ENCODE assay signal across 19 mouse cellular contexts in the genomic region with DNA sequence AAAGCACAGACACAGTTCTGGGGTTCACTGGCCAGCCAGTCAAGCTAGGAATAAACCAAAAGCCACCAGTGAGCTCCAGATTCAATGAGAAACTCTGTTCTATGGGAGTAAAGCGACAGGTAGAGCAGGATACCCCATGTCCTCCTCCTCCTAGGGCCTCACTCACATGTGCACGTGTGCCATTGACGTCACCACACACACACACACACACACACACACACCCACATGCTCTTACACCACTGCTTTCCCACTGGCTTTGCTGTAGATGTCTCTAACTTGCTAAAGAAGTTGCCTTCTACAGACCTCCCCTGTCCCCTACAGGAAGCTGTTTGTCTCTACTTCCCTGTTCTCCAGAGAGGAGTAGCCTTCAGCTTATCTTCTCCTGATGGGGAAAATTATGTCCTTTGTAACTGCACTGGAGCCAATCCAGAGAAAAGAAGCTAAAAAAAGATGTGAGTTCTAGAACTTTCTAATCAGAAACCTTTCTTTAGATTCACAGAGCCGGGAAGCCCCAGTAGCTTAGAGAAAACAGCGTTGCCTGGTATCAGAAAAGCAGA. TPM values are rescaled to one million over a fixed set of nuclear protein-coding genes. Genes with fewer than 3 reads are reported as not detected.
DNase-seq lines count a peak whose midpoint lies in the region; ATAC-seq lines count a peak whose summit lies in the region.
"Had no signal": no experiment of that assay in that cellular context is flagged by ENCODE, and none has a peak within 500 bp of the region (broad histone marks: within the 10 kb centered on the region; RNA-seq: fewer than 3 reads in every experiment).

No protein-coding gene starts in this region.

- no peaks in the 10 kb centered on the region for H3K9me3 ChIP-seq in liver, embryonic 11.5 days (ENCODE audit: control insufficient read depth, low read length)
- no peaks in the 10 kb centered on the region for H3K9me3 ChIP-seq in liver, embryonic 12.5 days (replicated peaks)
- H3K9me3 ChIP-seq: heart, embryonic 15.5 days; limb, embryonic 15.5 days; neural tube, embryonic 15.5 days; stomach, embryonic 15.5 days had no signal

- H3K4me2 ChIP-seq in liver, embryonic 11.5 days, result no peak overlapping the region
- no peak overlapping the region for H3K4me2 ChIP-seq in liver, embryonic 12.5 days
- H3K4me2 ChIP-seq: heart, embryonic 15.5 days; limb, embryonic 15.5 days; neural tube, embryonic 15.5 days; stomach, embryonic 15.5 days had no signal

- H3K36me3 ChIP-seq in liver, embryonic 11.5 days (ENCODE audit: control insufficient read depth, insufficient read depth, low read length), result no peaks in the 10 kb centered on the region
- peaks cover 11% of the 10 kb centered on the region for H3K36me3 ChIP-seq in liver, embryonic 12.5 days
- H3K36me3 ChIP-seq: heart, embryonic 15.5 days; limb, embryonic 15.5 days; neural tube, embryonic 15.5 days; stomach, embryonic 15.5 days had no signal

- H3K9ac ChIP-seq in liver, embryonic 11.5 days (ENCODE audit: low read depth, low read length), result no peak overlapping the region
- 0 out of 2 replicates have a peak overlapping the region, but pooled peaks have one; percentile 5 for H3K9ac ChIP-seq in liver, embryonic 12.5 days
- H3K9ac ChIP-seq: heart, embryonic 15.5 days; limb, embryonic 15.5 days; neural tube, embryonic 15.5 days; stomach, embryonic 15.5 days had no signal

- no peak overlapping the region for H3K4me3 ChIP-seq in liver, embryonic 11.5 days (ENCODE audit: low read depth, low read length)
- no peak overlapping the region for H3K4me3 ChIP-seq in liver, embryonic 12.5 days
- H3K4me3 ChIP-seq: heart, embryonic 15.5 days; limb, embryonic 15.5 days; neural tube, embryonic 15.5 days; stomach, embryonic 15.5 days had no signal

- H3K4me1 ChIP-seq in liver, embryonic 11.5 days (replicated peaks; ENCODE audit: control insufficient read depth, insufficient read depth, low read length), result peaks cover 48% of the 10 kb centered on the region
- peaks cover 86% of the 10 kb centered on the region for H3K4me1 ChIP-seq in liver, embryonic 12.5 days
- H3K4me1 ChIP-seq: stomach, embryonic 15.5 days had no signal

- H3K27me3 ChIP-seq in liver, embryonic 11.5 days (replicated peaks; ENCODE audit: control insufficient read depth, insufficient read depth, low read length), result no peaks in the 10 kb centered on the region
- H3K27me3 ChIP-seq in liver, embryonic 12.5 days (replicated peaks), result no peaks in the 10 kb centered on the region
- H3K27me3 ChIP-seq: heart, embryonic 15.5 days; limb, embryonic 15.5 days; neural tube, embryonic 15.5 days; stomach, embryonic 15.5 days had no signal

- H3K27ac ChIP-seq in liver, embryonic 11.5 days (ENCODE audit: low read depth, low read length), result no peak overlapping the region
- peak overlapping the region; percentile 15; the same call in 1 of the 2 replicates for H3K27ac ChIP-seq in liver, embryonic 12.5 days
- H3K27ac ChIP-seq: heart, embryonic 15.5 days; limb, embryonic 15.5 days; macrophage; neural tube, embryonic 15.5 days; stomach, embryonic 15.5 days had no signal

- DNase-seq in liver, embryonic 11.5 days (ENCODE audit: low spot score), result peak; percentile 26
- DNase-seq in liver (no peak), NIH3T3 (ENCODE audit: low read depth) (peak; percentile 11)
- no peak for DNase-seq in adrenal gland, postnatal 10 days
- DNase-seq in adrenal gland, postnatal 36 days, result no peak
- DNase-seq in adrenal gland, adult 18-20 months (ENCODE audit: low spot score in 2 of 2), result no peak
- DNase-seq: adrenal gland, adult 8-10 months; cerebellum, adult 18-20 months; cerebellum, postnatal 25 days; kidney, adult 11 months; layer of hippocampus, postnatal 36 days; right cerebral cortex, postnatal 25 days had no signal

- WGBS in liver, embryonic 11.5 days, result 71% methylated on average over 5 of the region's 5 CpGs
- 62% methylated on average over 5 of the region's 5 CpGs for WGBS in liver, embryonic 12.5 days (ENCODE audit: insufficient replicate concordance)

- no peak; the same call in 1 of the 2 replicates for ATAC-seq in liver, embryonic 11.5 days (replicated peaks; ENCODE audit: low FRiP score)
- ATAC-seq in liver, embryonic 12.5 days, result no peak
- ATAC-seq: midbrain, embryonic 16.5 days had no signal

RNA-seq across cellular contexts. Expression of gene Ninl, which starts 37.5 kb away (rescaled TPM):
- polyA plus RNA-seq in liver, embryonic 11.5 days (2014; fragmentation: Nextera tagmentation; extraction: Ambion mirVana), result 19.0 and 19.2 TPM in 2 replicates
- polyA plus RNA-seq in liver, embryonic 12.5 days (2016; fragmentation: Nextera tagmentation; extraction: Ambion mirVana), result 18.6 and 18.7 TPM in 2 replicates
- 10 to 100 TPM; 13.1 to 20.1 TPM for total RNA-seq in adrenal gland, postnatal 10 days (2021)
- 10 to 100 TPM; 15.4 to 24.7 TPM for total RNA-seq in adrenal gland, postnatal 36 days (2021)
- 10 to 100 TPM in 1 of 2 experiments, 1 to 10 TPM in 1; 8.1 to 32.8 TPM for total RNA-seq in adrenal gland, adult 18-20 months (2021)

RNA-seq across cellular contexts. Expression of gene Nanp, which starts 37.5 kb away (rescaled TPM):
- polyA plus RNA-seq in liver, embryonic 11.5 days (2014; fragmentation: Nextera tagmentation; extraction: Ambion mirVana), result 89.3 and 94.7 TPM in 2 replicates
- 74.4 and 76.2 TPM in 2 replicates for polyA plus RNA-seq in liver, embryonic 12.5 days (2016; fragmentation: Nextera tagmentation; extraction: Ambion mirVana)
- total RNA-seq in adrenal gland, postnatal 10 days (2021), result 10 to 100 TPM; 12.0 to 14.6 TPM
- total RNA-seq in adrenal gland, postnatal 36 days (2021), result 10 to 100 TPM in 1 of 2 experiments, 1 to 10 TPM in 1; 8.7 to 11.1 TPM
- total RNA-seq in adrenal gland, adult 18-20 months (2021), result 1 to 10 TPM; 7.8 to 9.2 TPM

Comparison
In these comparisons a context has a peak if more than half of its experiments do, and no peak if none do; other contexts are left out.
1. DNase-seq: peak in liver, embryonic 11.5 days (single experiment) and NIH3T3 (single experiment); none in liver (single experiment), adrenal gland, postnatal 10 days (single experiment), adrenal gland, postnatal 36 days (0 of 2) and adrenal gland, adult 18-20 months (0 of 2).